Mouse (Mus musculus): ENCODE data around the gene Sp140.
A peak's percentile ranks its signal among the peaks of the same experiment; 100 is the strongest.
"Not testable (repeated sequence)": the region's sequence is repeated elsewhere in the genome, so short reads cannot be mapped to it uniquely, and the experiment has no call there.

Sp140 gene

GRCm38 (mm10) chr1:85650524-85650923, 50.3 kb downstream of the Sp140 start:
- peak in 1 of 2 experiments; percentile 19 for DNase-seq

- not testable (repeated sequence) for DNase-seq
Measured at GRCm38 (mm10) chr1:85651770-85652275, 51.6 kb downstream of the Sp140 start.

DNA sequence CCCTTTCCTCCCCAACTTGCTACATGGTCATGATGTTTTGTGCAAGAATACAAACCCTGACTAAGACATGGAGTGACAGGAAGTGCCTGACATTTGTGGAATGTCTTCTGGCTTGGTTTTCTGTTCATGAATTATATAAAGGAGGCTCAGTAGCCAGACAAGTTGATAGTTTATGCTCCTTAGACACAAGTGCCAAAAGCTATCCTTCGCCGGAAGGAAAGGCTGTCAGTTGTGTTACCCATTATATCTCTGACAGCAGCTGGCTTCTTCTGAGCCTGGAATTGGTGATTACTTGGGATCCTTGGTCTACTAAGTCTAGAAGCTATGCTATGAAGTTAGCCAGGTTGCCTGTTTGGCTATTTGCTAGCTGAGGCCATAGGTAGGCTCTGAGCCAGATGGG, 57.0 kb downstream of the Sp140 start:
- DNase-seq: not testable (repeated sequence)

GRCm38 (mm10) chr1:85664266-85664665, 64.1 kb downstream of the Sp140 start:
- DNase-seq: no peak

DNA sequence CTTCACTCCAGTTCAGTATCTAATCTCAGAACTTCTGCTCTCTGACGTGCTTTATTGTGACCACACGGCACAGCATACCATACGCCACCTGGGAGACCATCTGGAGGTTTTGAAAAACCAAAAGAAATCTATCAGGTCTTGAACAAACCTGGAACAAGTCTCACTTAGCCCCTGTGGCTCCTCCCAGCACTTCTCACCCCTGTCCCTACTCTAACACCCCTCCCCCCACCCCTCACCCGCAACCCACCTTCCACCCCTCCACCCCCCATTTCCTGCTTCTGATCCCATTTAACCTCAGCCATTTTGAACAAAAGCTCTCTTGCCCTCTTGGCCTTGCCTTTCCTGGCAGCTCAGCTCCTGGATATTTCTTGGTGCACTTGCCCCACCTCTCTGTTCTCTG, 80.0 kb downstream of the Sp140 start:
- no peak for DNase-seq

- peak; percentile 11 to 15 for DNase-seq
Measured at GRCm38 (mm10) chr1:85686666-85687065, 86.5 kb downstream of the Sp140 start.

DNA sequence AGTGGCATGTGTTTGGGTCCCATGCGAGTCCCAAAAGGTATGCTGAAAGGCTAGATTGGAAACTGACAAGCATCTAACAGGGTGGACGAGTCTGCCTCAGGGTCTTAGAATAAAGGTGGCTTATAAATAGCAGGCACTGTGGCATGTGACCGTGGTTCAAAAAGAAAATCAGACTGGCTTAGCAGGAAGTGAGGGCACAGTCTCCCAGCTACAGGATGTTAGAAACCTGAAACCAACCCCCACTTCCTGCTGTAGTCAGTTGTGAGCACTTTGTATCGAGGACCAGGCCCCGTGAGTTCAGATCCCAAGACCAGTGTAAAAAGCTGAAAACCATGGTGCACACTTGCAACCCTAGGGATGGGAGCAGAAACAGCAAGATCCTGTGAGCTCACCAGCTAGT, 87.2 kb downstream of the Sp140 start:
- DNase-seq: peak; percentile 62 to 65

- no peak for DNase-seq
Measured at GRCm38 (mm10) chr1:85690544-85690943, 90.4 kb downstream of the Sp140 start.

- DNase-seq: no peak
Measured at GRCm38 (mm10) chr1:85692281-85692680, 92.1 kb downstream of the Sp140 start.

GRCm38 (mm10) chr1:85693280-85693679, 93.1 kb downstream of the Sp140 start:
- DNase-seq: no peak

Data from B cell, adult 2 months (primary cell).